Mouse (Mus musculus) cortical plate, adult 2 months (tissue): ENCODE data around the gene Jhy. TPM values are rescaled to one million over a fixed set of nuclear protein-coding genes. Genes with fewer than 3 reads are reported as not detected.

Experiments used
- H3K27ac ChIP-seq: fragments of 200-500 bp; 2 replicates; pipeline ENCODE4 v1.5.1; 2012; ENCODE audit warnings: low read length, control low read depth, inconsistent platforms; ENCODE audit not compliant: insufficient read depth
- H3K4me1 ChIP-seq: fragments of 200-500 bp; 2 replicates; pipeline ENCODE4 v1.6.1; 2011; ENCODE audit warnings: low read length; ENCODE audit not compliant: control insufficient read depth, insufficient read depth
- H3K4me3 ChIP-seq: fragments of 200-500 bp; 2 replicates; pipeline ENCODE4 v1.5.1; 2011; ENCODE audit warnings: mild to moderate bottlenecking, low read length, control low read depth; ENCODE audit not compliant: insufficient read depth
- CTCF ChIP-seq: fragments of 200-500 bp; IDR thresholded peaks from 2 replicates; pipeline ENCODE4 v1.5.1; 2011; ENCODE audit warnings: mild to moderate bottlenecking, control low read depth, low read length; ENCODE audit not compliant: insufficient read depth; ENCODE audit errors: extremely low read depth
- POLR2A ChIP-seq: fragments of 200-500 bp; IDR thresholded peaks from 2 replicates; pipeline ENCODE4 v1.6.1; 2011; ENCODE audit warnings: mild to moderate bottlenecking, low read length, control low read depth; ENCODE audit not compliant: insufficient read depth; ENCODE audit errors: extremely low read depth
- polyA plus RNA-seq: library from polyadenylated mRNA; depleted of rRNA; stranded (reverse); fragments of >200 nt; gene quantifications from 2 replicates; pipeline ENCODE4 v1.2.3, GENCODE M21; 2012

The Jhy gene
- polyA plus RNA-seq, 1 experiment = 0.10 TPM

DNA sequence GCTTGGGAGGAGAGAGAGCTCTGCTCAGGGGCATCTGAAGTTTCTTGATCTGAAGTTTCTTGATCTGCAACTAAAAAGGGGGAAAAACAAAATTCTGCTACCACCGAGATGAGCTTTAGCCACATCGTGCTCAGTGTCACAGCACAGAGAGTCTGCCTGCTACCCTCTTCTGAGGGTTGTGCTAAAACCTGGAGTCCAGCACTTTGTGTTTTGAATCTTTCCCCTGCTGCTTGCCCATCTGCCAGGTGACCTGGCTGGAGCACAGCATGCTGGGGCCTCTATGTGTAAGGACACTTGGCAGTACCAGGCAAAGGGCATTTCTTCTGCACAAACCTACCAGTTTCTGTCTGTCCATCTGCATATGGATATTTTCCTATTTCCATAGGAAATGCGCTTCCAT is 20.4 kb upstream of the Jhy start:
- Histone ChIP-seq H3K4me3 (no peak overlapping the region), H3K4me1 (no peaks in the 10 kb centered on the region), H3K27ac (no peak overlapping the region)
- no peak for TF ChIP-seq POLR2A
- TF ChIP-seq CTCF = no peak

DNA sequence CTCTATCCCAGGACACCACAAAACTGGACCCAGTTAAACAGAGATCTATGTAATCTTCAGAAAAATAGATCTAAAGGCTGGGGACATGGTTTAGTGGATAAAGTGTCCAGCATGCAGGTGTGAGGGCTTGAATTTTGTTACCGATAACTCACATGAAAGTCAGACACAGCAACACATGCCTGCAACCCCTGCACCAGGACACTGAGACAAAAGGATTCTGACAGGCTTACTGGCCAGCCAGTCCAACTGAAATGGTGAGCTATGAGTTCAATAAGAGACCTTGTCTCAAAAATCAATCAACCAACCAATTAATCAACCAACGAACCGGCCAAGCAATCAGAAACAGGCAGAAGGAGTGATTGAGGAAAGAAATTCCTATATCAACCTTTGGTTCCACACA is 19.8 kb upstream of the Jhy start:
- H3K27ac ChIP-seq = no peak overlapping the region
- no peaks in the 10 kb centered on the region for H3K4me1 ChIP-seq
- TF ChIP-seq CTCF (no peak), POLR2A (no peak)
- no peak overlapping the region for H3K4me3 ChIP-seq

DNA sequence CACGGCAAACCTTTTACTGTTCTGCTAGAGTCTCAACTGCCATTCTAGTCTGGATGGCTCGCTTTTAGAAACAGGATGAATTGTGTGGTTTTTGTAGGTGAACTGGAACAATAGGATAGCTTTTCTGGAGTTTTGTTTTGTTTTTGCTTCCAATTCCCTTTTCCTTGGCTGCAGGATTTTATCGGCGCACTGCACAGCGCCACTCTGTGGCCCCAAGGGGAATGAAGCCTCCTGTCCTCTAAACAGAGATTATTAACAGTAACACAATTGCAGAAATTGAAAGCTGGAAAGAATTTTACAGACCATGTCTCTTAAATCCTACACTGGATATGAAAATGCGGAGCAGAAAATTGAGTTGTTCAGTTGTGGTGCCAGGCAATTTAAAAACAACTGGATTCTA is 18.6 kb upstream of the Jhy start:
- no peak overlapping the region for H3K4me3 ChIP-seq
- no peaks in the 10 kb centered on the region for H3K4me1 ChIP-seq
- TF ChIP-seq CTCF (peak; percentile 79), POLR2A (no peak)
- no peak overlapping the region for H3K27ac ChIP-seq

DNA sequence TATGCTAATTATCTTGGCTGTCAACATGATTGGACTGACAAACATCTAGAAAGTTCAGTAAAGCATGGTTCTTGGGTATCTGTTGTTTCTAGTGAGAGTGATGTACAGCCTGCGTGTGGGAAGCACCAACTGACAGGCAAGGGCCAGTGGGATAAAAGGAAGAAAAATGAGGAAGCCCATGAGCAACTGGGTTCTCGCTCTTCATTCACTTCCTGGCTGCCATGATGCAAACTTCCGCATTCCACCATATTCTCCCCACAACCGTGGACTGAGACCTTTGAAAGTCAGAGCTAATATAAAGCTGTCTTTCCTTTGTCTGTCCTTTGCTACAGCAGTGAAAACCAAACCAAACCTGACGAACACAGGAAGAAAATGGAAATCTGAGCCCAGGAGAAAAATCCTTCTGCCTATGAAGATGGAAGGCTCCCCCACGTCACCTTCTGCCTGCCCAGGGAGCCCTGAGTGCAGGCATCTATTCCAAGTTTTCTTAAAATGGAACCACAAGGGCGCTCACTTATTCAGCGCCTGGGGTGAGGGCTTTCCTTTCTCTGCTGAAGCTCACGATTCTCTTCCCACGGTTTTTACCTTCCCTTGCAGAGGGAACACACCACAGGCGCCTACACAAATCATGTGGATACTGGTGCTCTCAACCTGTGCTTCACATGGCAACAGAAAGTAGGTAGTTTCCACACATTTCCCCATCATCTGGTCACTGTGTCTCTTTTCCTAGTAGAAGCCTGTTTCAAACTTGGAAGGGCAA is 10.3 kb upstream of the Jhy start:
- no peak overlapping the region for H3K4me3 ChIP-seq
- TF ChIP-seq CTCF (no peak), POLR2A (no peak)
- no peak overlapping the region for H3K27ac ChIP-seq
- no peaks in the 10 kb centered on the region for H3K4me1 ChIP-seq

DNA sequence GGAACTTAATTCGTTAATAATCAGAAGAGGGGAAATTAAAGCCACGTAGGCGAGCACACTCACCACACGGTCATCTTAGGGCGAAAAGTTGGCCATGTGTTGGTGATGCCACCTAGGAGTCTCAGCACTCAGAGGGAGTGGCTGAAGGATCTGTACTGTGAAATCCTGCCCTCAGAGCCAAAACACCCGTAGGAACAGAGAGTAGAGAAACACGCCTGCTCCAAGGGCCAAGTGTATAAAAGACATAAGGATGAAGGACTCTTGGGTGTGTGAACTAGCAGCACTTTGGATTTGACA is 448 bp upstream of the Jhy start:
- TF ChIP-seq CTCF = no peak
- TF ChIP-seq POLR2A = no peak
- Histone ChIP-seq H3K4me1 (no peaks in the 10 kb centered on the region; the same call in 1 of the 2 replicates), H3K4me3 (peak overlapping the region; percentile 11; the same call in 1 of the 2 replicates), H3K27ac (no peak overlapping the region)

DNA sequence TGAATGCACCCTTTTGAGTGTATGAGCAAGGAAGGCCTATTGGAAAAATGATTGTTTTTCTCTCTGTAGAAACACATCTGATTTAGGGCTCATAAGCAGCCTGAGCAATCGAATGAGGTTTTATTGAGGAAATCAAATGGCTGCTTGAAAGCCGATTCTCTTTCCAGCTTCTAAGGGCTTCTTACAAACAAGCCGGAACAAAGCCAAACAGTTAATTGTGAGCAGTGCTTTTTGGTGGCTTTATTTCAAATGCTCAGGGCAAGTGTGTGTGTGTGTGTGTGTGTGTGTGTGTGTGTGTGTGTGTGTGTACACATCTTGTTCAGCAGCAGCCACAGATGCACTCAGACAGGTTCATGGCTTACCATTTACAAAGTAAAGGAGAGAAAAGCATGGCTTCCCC is 2.5 kb downstream of the Jhy start:
- no peak overlapping the region for H3K4me3 ChIP-seq
- no peak overlapping the region for H3K27ac ChIP-seq
- TF ChIP-seq CTCF (no peak), POLR2A (no peak)
- no peaks in the 10 kb centered on the region; the same call in 1 of the 2 replicates for H3K4me1 ChIP-seq

DNA sequence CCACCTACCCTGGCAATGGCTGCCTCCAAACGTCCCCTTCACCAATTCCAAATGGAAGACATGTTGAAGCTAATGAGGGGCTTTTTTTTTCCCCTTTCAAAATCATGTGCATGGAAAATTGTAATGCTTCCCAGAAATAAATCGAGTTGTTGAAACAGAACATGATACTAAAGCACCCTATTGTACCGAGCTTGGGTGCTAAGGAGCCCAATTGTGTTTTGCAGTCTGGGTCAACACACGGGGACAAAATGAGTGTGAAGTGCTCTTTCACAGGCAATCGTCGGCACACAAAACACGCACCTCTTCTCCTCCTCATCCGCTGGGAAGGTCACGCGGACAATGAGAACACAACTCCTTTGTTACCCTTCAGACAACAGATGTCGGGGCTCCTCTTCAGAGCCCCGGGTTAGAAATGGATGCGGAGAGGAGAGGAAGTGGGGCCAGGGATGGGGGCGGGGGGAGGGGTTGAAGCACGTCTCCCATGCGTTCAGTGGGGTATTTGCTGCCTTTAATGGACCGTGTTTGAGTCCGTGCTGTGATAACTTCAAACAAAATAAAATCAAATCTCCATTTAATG is 14.8 kb downstream of the Jhy start:
- Histone ChIP-seq H3K27ac (no peak overlapping the region), H3K4me1 (no peaks in the 10 kb centered on the region), H3K4me3 (no peak overlapping the region)
- TF ChIP-seq POLR2A (no peak), CTCF (no peak)

DNA sequence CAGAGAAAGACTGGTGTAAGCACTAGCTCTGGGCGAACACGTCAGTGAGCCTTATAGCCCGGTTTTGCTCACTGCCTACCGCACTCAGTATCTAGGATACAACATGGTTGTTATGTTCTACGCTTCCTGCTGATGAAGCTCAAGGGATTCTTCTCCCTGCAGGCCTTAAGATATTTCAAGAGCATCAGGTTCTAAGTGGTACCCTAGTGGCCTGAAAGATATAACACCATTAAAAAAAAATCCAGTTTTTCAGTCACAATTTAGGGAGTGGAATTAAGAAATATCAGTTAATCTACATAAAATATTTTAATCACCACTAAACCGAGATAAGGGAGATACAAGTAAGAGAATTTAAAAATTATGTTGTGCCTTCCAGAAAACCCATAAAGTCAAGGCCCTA is 15.4 kb downstream of the Jhy start:
- H3K4me1 ChIP-seq = no peaks in the 10 kb centered on the region

DNA sequence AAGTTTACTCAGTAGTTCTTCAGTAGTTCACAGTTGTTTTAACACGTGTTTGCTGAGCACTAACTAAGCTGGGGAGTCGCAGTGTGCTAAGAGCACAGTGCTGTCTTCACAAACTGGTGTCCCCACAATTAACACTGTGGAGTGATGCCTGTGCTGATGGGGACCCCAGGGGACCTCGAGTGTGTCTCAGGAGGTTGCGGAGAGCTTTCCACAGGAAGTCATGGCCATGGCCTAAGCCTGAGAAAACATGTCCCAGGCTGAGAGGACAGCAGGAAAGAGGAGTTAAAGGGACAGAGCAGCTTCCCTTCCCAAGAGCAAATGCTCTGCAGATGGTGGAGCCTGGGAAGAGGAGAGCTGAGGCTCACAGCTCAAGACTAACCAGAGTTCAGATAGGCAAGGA is 16.8 kb downstream of the Jhy start:
- no peak for TF ChIP-seq CTCF
- TF ChIP-seq POLR2A = no peak
- no peaks in the 10 kb centered on the region for H3K4me1 ChIP-seq
- H3K4me3 ChIP-seq = no peak overlapping the region

More for the DNA sequence above, 15.4 kb downstream of the Jhy start:
- H3K4me3 ChIP-seq = no peak overlapping the region
- TF ChIP-seq POLR2A (no peak), CTCF (no peak)
- H3K27ac ChIP-seq = no peak overlapping the region

DNA sequence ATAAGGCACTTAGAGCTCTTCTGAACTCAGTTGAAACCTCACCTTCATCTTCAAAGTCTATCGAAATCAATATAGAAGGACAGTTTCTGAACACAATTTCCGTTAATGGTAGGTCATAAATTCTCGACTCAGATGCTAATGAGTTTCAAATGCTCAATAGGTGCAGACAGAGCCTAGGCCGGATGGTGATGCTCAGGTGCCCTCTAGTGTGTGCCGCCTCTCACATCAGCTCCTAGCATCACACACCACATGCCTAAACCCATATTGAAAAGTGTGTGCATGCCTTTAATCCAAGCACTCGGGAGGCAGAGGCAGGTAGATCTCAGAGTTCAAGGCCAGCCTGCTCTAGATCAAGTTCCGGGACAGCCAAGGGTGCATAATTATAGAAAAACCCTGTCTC is 26.5 kb downstream of the Jhy start:
- peak; percentile 58 for TF ChIP-seq CTCF
- TF ChIP-seq POLR2A = no peak
- no peak overlapping the region for H3K27ac ChIP-seq
- no peak overlapping the region for H3K4me3 ChIP-seq
- no peaks in the 10 kb centered on the region for H3K4me1 ChIP-seq

More for the DNA sequence above, 16.8 kb downstream of the Jhy start:
- H3K27ac ChIP-seq = no peak overlapping the region
